Mouse (Mus musculus): ENCODE measurements around the gene Slc6a6. TPM values are rescaled to one million over a fixed set of nuclear protein-coding genes. Genes with fewer than 3 reads are reported as not detected.

The Slc6a6 gene
- polyA plus RNA-seq, 1 experiment = 114 TPM

- H3K27me3 ChIP-seq (ENCODE audit: control insufficient read depth, insufficient read depth, low read length) = no peaks in the 10 kb centered on the region
- TF ChIP-seq CTCF (IDR thresholded peaks at IDR 0.05; ENCODE audit: control insufficient read depth, insufficient read depth, insufficient replicate concordance, low read depth, low read length) (no peak), POLR2A (IDR thresholded peaks at IDR 0.05; ENCODE audit: control insufficient read depth, low read depth, low read length) (no peak)
- no peak overlapping the region for H3K4me3 ChIP-seq (ENCODE audit: control insufficient read depth, low read depth, low read length)
- no peak overlapping the region for H3K27ac ChIP-seq (ENCODE audit: control insufficient read depth, insufficient read depth, low read depth, low read length)
- no peaks in the 10 kb centered on the region for H3K36me3 ChIP-seq (ENCODE audit: control insufficient read depth, insufficient read depth, low read length)
- no peaks in the 10 kb centered on the region; the same call in 1 of the 2 replicates for H3K4me1 ChIP-seq (ENCODE audit: control insufficient read depth, insufficient read depth, low read length)
Measured at GRCm38 (mm10) chr6:91669270-91669669, 14.6 kb upstream of the Slc6a6 start.

- Histone ChIP-seq H3K4me3 (ENCODE audit: control insufficient read depth, low read depth, low read length) (no peak overlapping the region), H3K27me3 (ENCODE audit: control insufficient read depth, insufficient read depth, low read length) (no peaks in the 10 kb centered on the region), H3K27ac (ENCODE audit: control insufficient read depth, insufficient read depth, low read depth, low read length) (no peak overlapping the region)
Measured at GRCm38 (mm10) chr6:91670224-91670623, 13.6 kb upstream of the Slc6a6 start.

GRCm38 (mm10) chr6:91674757-91675350 lies 9.0 kb upstream of the Slc6a6 start:
- peaks cover 4% of the 10 kb centered on the region for H3K4me1 ChIP-seq (ENCODE audit: control insufficient read depth, insufficient read depth, low read length)
- TF ChIP-seq CTCF (IDR thresholded peaks at IDR 0.05; ENCODE audit: control insufficient read depth, insufficient read depth, insufficient replicate concordance, low read depth, low read length) = no peak
- no peak for TF ChIP-seq POLR2A (IDR thresholded peaks at IDR 0.05; ENCODE audit: control insufficient read depth, low read depth, low read length)
- H3K27me3 ChIP-seq (ENCODE audit: control insufficient read depth, insufficient read depth, low read length) = no peaks in the 10 kb centered on the region
- no peak overlapping the region for H3K27ac ChIP-seq (ENCODE audit: control insufficient read depth, insufficient read depth, low read depth, low read length)
- no peaks in the 10 kb centered on the region for H3K36me3 ChIP-seq (ENCODE audit: control insufficient read depth, insufficient read depth, low read length)
- H3K4me3 ChIP-seq (ENCODE audit: control insufficient read depth, low read depth, low read length) = no peak overlapping the region

More at GRCm38 (mm10) chr6:91670224-91670623, 13.6 kb upstream of the Slc6a6 start:
- Histone ChIP-seq H3K4me1 (ENCODE audit: control insufficient read depth, insufficient read depth, low read length) (no peaks in the 10 kb centered on the region; the same call in 1 of the 2 replicates), H3K36me3 (ENCODE audit: control insufficient read depth, insufficient read depth, low read length) (no peaks in the 10 kb centered on the region)
- TF ChIP-seq POLR2A (IDR thresholded peaks at IDR 0.05; ENCODE audit: control insufficient read depth, low read depth, low read length) = no peak
- no peak for TF ChIP-seq CTCF (IDR thresholded peaks at IDR 0.05; ENCODE audit: control insufficient read depth, insufficient read depth, insufficient replicate concordance, low read depth, low read length)

- Histone ChIP-seq H3K4me1 (ENCODE audit: control insufficient read depth, insufficient read depth, low read length) (peaks cover 4% of the 10 kb centered on the region), H3K4me3 (ENCODE audit: control insufficient read depth, low read depth, low read length) (peak overlapping the region; percentile 26; the same call in 1 of the 2 replicates), H3K36me3 (ENCODE audit: control insufficient read depth, insufficient read depth, low read length) (no peaks in the 10 kb centered on the region), H3K27ac (ENCODE audit: control insufficient read depth, insufficient read depth, low read depth, low read length) (no peak overlapping the region), H3K27me3 (ENCODE audit: control insufficient read depth, insufficient read depth, low read length) (no peaks in the 10 kb centered on the region)
- TF ChIP-seq CTCF (IDR thresholded peaks at IDR 0.05; ENCODE audit: control insufficient read depth, insufficient read depth, insufficient replicate concordance, low read depth, low read length) (no peak), POLR2A (IDR thresholded peaks at IDR 0.05; ENCODE audit: control insufficient read depth, low read depth, low read length) (no peak)
Measured at GRCm38 (mm10) chr6:91678506-91679094, 5.3 kb upstream of the Slc6a6 start.

- Histone ChIP-seq H3K27me3 (ENCODE audit: control insufficient read depth, insufficient read depth, low read length) (no peaks in the 10 kb centered on the region), H3K4me3 (ENCODE audit: control insufficient read depth, low read depth, low read length) (peak overlapping the region; percentile 26; the same call in 1 of the 2 replicates), H3K36me3 (ENCODE audit: control insufficient read depth, insufficient read depth, low read length) (no peaks in the 10 kb centered on the region), H3K4me1 (ENCODE audit: control insufficient read depth, insufficient read depth, low read length) (peaks cover 6% of the 10 kb centered on the region), H3K27ac (ENCODE audit: control insufficient read depth, insufficient read depth, low read depth, low read length) (no peak overlapping the region)
- no peak for TF ChIP-seq POLR2A (IDR thresholded peaks at IDR 0.05; ENCODE audit: control insufficient read depth, low read depth, low read length)
- TF ChIP-seq CTCF (IDR thresholded peaks at IDR 0.05; ENCODE audit: control insufficient read depth, insufficient read depth, insufficient replicate concordance, low read depth, low read length) = no peak
Measured at GRCm38 (mm10) chr6:91679095-91679577, 4.7 kb upstream of the Slc6a6 start.

- Histone ChIP-seq H3K4me3 (ENCODE audit: control insufficient read depth, low read depth, low read length) (no peak overlapping the region), H3K4me1 (ENCODE audit: control insufficient read depth, insufficient read depth, low read length) (peaks cover 9% of the 10 kb centered on the region), H3K27ac (ENCODE audit: control insufficient read depth, insufficient read depth, low read depth, low read length) (no peak overlapping the region), H3K36me3 (ENCODE audit: control insufficient read depth, insufficient read depth, low read length) (no peaks in the 10 kb centered on the region), H3K27me3 (ENCODE audit: control insufficient read depth, insufficient read depth, low read length) (no peaks in the 10 kb centered on the region)
- TF ChIP-seq POLR2A (IDR thresholded peaks at IDR 0.05; ENCODE audit: control insufficient read depth, low read depth, low read length) (no peak), CTCF (IDR thresholded peaks at IDR 0.05; ENCODE audit: control insufficient read depth, insufficient read depth, insufficient replicate concordance, low read depth, low read length) (no peak)
Measured at GRCm38 (mm10) chr6:91679716-91680115, 4.1 kb upstream of the Slc6a6 start.

GRCm38 (mm10) chr6:91681841-91682240 lies 2.0 kb upstream of the Slc6a6 start:
- Histone ChIP-seq H3K4me1 (ENCODE audit: control insufficient read depth, insufficient read depth, low read length) (peaks cover 16% of the 10 kb centered on the region), H3K4me3 (ENCODE audit: control insufficient read depth, low read depth, low read length) (no peak overlapping the region), H3K27me3 (ENCODE audit: control insufficient read depth, insufficient read depth, low read length) (no peaks in the 10 kb centered on the region), H3K27ac (ENCODE audit: control insufficient read depth, insufficient read depth, low read depth, low read length) (no peak overlapping the region), H3K36me3 (ENCODE audit: control insufficient read depth, insufficient read depth, low read length) (no peaks in the 10 kb centered on the region)
- no peak for TF ChIP-seq POLR2A (IDR thresholded peaks at IDR 0.05; ENCODE audit: control insufficient read depth, low read depth, low read length)
- no peak for TF ChIP-seq CTCF (IDR thresholded peaks at IDR 0.05; ENCODE audit: control insufficient read depth, insufficient read depth, insufficient replicate concordance, low read depth, low read length)

Data from testis, adult 2 months (tissue).